Mouse (Mus musculus) forebrain, embryonic 11.5 days (tissue): Measurements from ENCODE around the gene Mrpl22. TPM values are rescaled to one million over a fixed set of nuclear protein-coding genes. Genes with fewer than 3 reads are reported as not detected.
"Not testable (repeated sequence)": the region's sequence is repeated elsewhere in the genome, so short reads cannot be mapped to it uniquely, and the experiment has no call there.

Source experiments
- ATAC-seq: fragments of 200-750 bp; cut with Nextera tagmentation; replicated peaks from 2 replicates; pipeline ENCODE4 v1.8.0; 2017; ENCODE audit warnings: moderate TSS enrichment; ENCODE audit not compliant: low FRiP score
- DNase-seq: peaks from one replicate; pipeline ENCODE4 v3.0.0-alpha.2; 2017; ENCODE audit warnings: low spot score
- H3K27ac ChIP-seq: fragments of 300-500 bp; sonication (generic); 2 replicates; pipeline ENCODE4 v1.5.1; 2014; ENCODE audit warnings: low read depth, low read length
- H3K27me3 ChIP-seq: fragments of 300-500 bp; sonication (generic); 2 replicates; pipeline ENCODE4 v1.6.1; 2014; ENCODE audit warnings: mild to moderate bottlenecking, low read length, mixed read lengths; ENCODE audit not compliant: control insufficient read depth, insufficient read depth
- H3K36me3 ChIP-seq: fragments of 300-500 bp; sonication (generic); 2 replicates; pipeline ENCODE4 v1.6.1; 2014; ENCODE audit warnings: mild to moderate bottlenecking, low read length, moderate library complexity, mixed read lengths; ENCODE audit not compliant: control insufficient read depth, insufficient read depth
- H3K4me1 ChIP-seq: fragments of 300-500 bp; sonication (generic); replicated peaks from 2 replicates; pipeline ENCODE4 v1.6.1; 2014; ENCODE audit warnings: low read length, mixed read lengths; ENCODE audit not compliant: control insufficient read depth, insufficient read depth
- H3K4me2 ChIP-seq: fragments of 300-500 bp; sonication (generic); 2 replicates; pipeline ENCODE4 v1.6.1; 2014; ENCODE audit warnings: low read depth, mild to moderate bottlenecking, low read length, moderate library complexity, mixed read lengths; ENCODE audit not compliant: severe bottlenecking
- H3K4me3 ChIP-seq: fragments of 300-500 bp; sonication (generic); 2 replicates; pipeline ENCODE4 v1.5.1; 2014; ENCODE audit warnings: low read depth, low read length
- H3K9ac ChIP-seq: fragments of 300-500 bp; sonication (generic); 2 replicates; pipeline ENCODE4 v1.6.1; 2014; ENCODE audit warnings: low read length
- H3K9me3 ChIP-seq: fragments of 300-500 bp; sonication (generic); 2 replicates; pipeline ENCODE4 v1.6.1; 2016; ENCODE audit warnings: low read length, mixed read lengths; ENCODE audit not compliant: control insufficient read depth
- WGBS: fragments of 180-500 bp; shearing (Covaris S2); extraction: QIAGEN DNeasy Blood & Tissue Kit; methylation state at CpG from one replicate; pipeline ENCODE4 v1.1.7; 2014; 5-methylcytosine and 5-hydroxymethylcytosine counted together
- polyA plus RNA-seq: library from polyadenylated mRNA; unstranded; fragments of >200 nt; fragmentation: Nextera tagmentation; extraction: Ambion mirVana; gene quantifications from 2 replicates; pipeline ENCODE4 v1.2.1, GENCODE M21; 2014

Mrpl22 gene
- polyA plus RNA-seq, 1 experiment from 2014 or later: 119 TPM

DNA sequence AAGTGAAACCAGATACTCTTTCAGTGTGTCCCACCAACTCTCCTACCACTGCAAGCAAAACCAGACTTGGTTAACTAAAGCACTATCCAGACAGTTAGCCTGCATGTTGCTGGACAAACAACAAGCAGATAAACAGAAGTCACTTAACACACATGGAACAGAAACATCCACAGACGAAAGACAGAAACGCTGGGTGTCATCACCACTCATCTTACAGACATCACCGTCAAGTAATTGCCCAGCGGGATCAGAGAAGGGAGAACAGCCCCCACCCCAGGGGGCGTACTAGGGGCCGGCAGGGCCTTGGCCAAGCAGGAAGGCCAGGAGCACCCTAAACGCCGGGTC lies 3.7 kb upstream of the Mrpl22 start:
- WGBS: 0% methylated on average over 8 of the region's 8 CpGs

DNA sequence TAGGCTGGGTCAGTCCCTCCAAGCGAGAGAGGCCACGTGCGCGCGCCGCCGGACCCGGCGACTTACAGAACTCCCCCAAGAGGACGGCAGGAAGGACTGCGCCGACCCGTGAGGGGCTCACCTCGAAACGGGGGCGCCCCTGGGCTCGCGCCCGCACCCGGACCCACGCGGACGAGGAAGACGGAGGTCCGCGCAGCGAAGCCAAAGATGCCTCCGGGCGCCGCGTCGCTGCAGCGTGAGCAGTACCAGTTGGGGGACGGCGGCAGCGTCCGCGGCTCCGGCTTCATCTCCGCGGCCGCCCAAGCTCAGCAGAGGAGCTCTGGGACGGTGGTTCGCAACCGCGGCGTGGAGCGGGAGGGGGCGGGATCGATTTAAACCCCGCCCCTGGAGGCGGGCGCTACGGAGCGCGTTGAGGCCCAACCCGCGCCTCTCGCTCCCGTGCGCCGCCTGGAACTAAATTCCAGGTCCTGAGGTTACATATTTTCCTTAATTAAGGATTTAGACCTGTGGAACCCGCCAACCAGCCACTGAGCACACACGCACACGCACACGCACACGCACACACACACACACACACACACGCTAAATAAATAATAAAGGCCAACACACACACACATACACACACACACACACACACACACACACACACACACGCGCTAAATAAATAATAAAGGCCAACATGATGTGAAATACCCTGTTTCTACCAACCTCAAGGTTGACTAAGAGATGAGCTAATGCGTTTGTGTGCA lies 3.1 kb upstream of the Mrpl22 start, which contains the start of gene Gemin5:
TSS of gene Gemin5 (minus strand) at position 373 of the 749 bp plus-strand sequence.
- Histone ChIP-seq H3K27me3 (no peaks in the 10 kb centered on the region), H3K4me1 (no peaks in the 10 kb centered on the region), H3K4me3 (peak within 1 kb of the TSS; percentile 81), H3K9me3 (peaks cover 2% of the 10 kb centered on the region; the same call in 1 of the 2 replicates), H3K9ac (peak within 1 kb of the TSS; percentile 78), H3K4me2 (peak within 1 kb of the TSS; percentile 45), H3K27ac (no peak within 1 kb of the TSS), H3K36me3 (peaks cover 4% of the 10 kb centered on the region; the same call in 1 of the 2 replicates)
- ATAC-seq: peak; percentile 81
- WGBS: 1% methylated on average over 71 of the region's 71 CpGs
- DNase-seq: peak; percentile 94

More for the DNA sequence above, 3.7 kb upstream of the Mrpl22 start:
- Histone ChIP-seq H3K36me3 (peaks cover 4% of the 10 kb centered on the region; the same call in 1 of the 2 replicates), H3K9me3 (peaks cover 2% of the 10 kb centered on the region; the same call in 1 of the 2 replicates), H3K4me1 (no peaks in the 10 kb centered on the region), H3K4me3 (peak overlapping the region; percentile 81), H3K27me3 (no peaks in the 10 kb centered on the region), H3K27ac (no peak overlapping the region), H3K4me2 (peak overlapping the region; percentile 45), H3K9ac (peak overlapping the region; percentile 78)
- DNase-seq (no peak), ATAC-seq (no peak)

DNA sequence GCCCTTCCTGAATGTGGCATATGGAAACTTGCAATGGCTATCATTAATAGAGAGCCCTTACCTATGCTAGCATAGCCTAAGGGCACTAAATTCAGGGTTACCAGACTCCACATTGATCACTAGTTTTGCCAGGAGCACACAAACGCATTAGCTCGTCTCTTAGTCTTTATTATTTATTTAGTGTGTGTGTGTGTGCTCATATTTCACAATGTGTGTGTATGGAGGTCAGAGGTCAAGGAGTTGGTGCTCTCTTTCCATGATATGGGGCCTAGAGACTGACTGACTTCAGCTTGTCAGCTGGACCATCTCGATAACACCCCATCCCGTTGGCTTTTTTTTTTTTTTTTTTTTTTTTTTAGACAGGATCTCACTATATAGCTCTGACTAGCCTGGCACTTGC lies 1.8 kb upstream of the Mrpl22 start:
- Histone ChIP-seq H3K4me2 (no peak overlapping the region), H3K9me3 (peaks cover 2% of the 10 kb centered on the region; the same call in 1 of the 2 replicates), H3K9ac (no peak overlapping the region), H3K4me1 (no peaks in the 10 kb centered on the region), H3K4me3 (no peak overlapping the region), H3K27me3 (no peaks in the 10 kb centered on the region), H3K36me3 (peaks cover 4% of the 10 kb centered on the region; the same call in 1 of the 2 replicates), H3K27ac (no peak overlapping the region)
- DNase-seq (no peak), ATAC-seq (no peak)
- 88% methylated on average over 4 of the region's 4 CpGs for WGBS

DNA sequence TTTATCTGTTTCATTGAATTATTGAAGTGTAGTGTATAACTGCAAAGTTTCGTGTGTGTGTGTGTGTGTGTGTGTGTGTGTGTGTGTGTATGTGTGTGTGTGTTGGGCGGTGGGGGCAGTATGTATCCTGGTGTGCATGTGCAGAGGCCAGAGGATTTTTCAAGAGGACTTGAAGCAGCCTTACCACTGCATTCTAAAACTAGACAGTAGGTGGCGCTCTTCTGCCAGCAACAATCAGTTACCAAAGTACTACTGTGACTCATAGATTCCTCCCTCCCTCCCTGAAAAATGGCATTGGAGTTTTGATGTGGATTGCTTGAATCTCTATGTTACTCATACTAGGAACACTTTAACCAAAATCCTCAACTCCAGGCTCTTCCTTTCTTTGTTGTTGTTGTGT lies 8.1 kb downstream of the Mrpl22 start:
- DNase-seq (peak; percentile 75), ATAC-seq (no peak)
- 29% methylated on average over 3 of the region's 3 CpGs for WGBS
- Histone ChIP-seq H3K9ac (no peak overlapping the region), H3K27ac (no peak overlapping the region), H3K36me3 (peaks cover 3% of the 10 kb centered on the region; the same call in 1 of the 2 replicates), H3K9me3 (no peaks in the 10 kb centered on the region), H3K4me3 (no peak overlapping the region), H3K27me3 (no peaks in the 10 kb centered on the region), H3K4me1 (no peaks in the 10 kb centered on the region), H3K4me2 (no peak overlapping the region)

DNA sequence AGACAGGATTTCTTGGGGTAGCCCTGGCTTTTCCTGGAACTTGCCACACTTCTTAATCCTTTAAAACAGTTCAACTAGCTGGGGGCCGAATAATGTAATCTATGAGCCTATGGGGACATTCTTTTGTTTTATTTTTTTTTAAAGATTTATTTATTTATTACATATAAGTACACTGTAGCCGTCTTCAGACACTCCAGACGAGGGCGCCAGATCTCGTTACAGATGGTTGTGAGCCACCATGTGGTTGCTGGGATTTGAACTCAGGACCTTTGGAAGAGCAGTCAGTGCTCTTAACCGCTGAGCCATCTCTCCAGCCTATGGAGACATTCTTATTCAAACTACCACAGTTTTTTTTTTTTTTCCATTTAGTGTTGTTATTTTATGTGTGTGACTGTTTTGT lies 8.5 kb downstream of the Mrpl22 start:
- not testable (repeated sequence) for ATAC-seq, H3K9me3 ChIP-seq, H3K27ac ChIP-seq, DNase-seq, H3K4me1 ChIP-seq, H3K9ac ChIP-seq, H3K4me3 ChIP-seq, H3K27me3 ChIP-seq, H3K4me2 ChIP-seq, H3K36me3 ChIP-seq
- WGBS: 97% methylated on average over 6 of the region's 6 CpGs

DNA sequence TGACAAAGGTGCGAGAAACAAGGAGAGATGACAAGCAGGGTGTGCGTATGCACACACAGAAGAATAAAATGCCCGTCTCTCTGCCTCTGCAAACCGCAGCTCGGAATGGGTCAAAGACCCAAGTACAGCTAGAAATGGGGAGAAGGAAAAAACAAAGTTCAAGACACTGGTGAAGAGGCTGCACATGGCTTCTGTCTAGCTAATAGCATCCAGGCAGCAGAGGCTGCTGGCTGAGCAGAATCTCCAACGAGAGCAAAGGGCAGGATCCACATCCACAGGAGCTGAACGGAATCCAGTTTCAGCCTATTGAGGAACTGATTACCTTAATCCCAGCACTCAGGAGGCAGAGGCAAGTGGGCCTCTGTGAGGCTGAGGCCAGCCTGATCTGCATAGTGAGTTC lies 9.3 kb downstream of the Mrpl22 start:
- Histone ChIP-seq H3K4me3 (no peak overlapping the region), H3K9ac (no peak overlapping the region), H3K4me1 (no peaks in the 10 kb centered on the region), H3K9me3 (no peaks in the 10 kb centered on the region), H3K4me2 (no peak overlapping the region), H3K36me3 (no peaks in the 10 kb centered on the region), H3K27ac (no peak overlapping the region), H3K27me3 (no peaks in the 10 kb centered on the region)
- ATAC-seq: no peak
- WGBS: 90% methylated on average over 7 of the region's 7 CpGs
- no peak for DNase-seq

DNA sequence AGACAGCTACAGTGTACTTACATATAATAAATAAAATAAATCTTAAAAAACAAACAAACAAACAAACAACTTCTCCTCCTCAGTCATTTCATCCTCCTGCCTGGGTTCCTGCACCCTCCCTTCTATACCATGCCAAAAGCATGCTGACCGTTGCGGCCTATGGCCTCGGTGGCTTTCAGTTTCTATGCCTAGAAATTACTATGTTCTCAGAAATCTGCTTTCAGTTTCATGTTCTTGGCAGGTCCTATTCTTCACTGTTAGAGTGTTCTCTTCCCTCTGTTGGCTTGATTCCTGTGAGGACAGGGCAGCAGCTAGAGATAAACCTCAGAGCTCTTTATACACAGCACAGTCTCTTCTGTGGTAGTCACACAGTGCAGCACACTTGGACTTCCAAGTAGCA lies 12.1 kb downstream of the Mrpl22 start:
- WGBS: 98% methylated on average over 3 of the region's 3 CpGs
- H3K4me1 ChIP-seq: no peaks in the 10 kb centered on the region
- no peak overlapping the region for H3K4me3 ChIP-seq
- DNase-seq: no peak
- no peak for ATAC-seq
- no peak overlapping the region for H3K4me2 ChIP-seq
- no peak overlapping the region for H3K27ac ChIP-seq
- H3K9me3 ChIP-seq: no peaks in the 10 kb centered on the region
- no peak overlapping the region for H3K9ac ChIP-seq
- no peaks in the 10 kb centered on the region for H3K27me3 ChIP-seq
- no peaks in the 10 kb centered on the region for H3K36me3 ChIP-seq

DNA sequence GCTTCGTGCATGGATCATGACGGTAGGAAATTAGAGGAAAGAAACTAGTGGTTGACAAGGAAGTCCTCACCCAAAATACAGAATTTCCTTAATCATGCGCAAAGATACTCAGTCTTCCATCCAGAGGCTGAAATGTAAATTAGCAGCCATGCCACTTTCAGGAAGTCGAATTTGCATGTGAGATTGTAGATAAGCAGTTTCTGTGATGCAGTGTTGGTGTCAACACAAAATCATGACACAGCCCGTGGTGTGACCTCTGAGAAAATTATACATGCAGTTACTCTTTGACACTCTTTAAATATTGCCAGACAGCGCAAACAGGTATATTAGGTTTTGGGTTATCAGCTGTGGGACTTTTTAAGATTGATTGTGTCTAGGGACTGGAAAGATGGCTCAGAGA lies 18.2 kb downstream of the Mrpl22 start:
- Histone ChIP-seq H3K4me2 (no peak overlapping the region), H3K27me3 (no peaks in the 10 kb centered on the region), H3K27ac (no peak overlapping the region), H3K4me1 (no peaks in the 10 kb centered on the region), H3K9me3 (no peaks in the 10 kb centered on the region), H3K36me3 (no peaks in the 10 kb centered on the region), H3K9ac (no peak overlapping the region), H3K4me3 (no peak overlapping the region)
- no peak for DNase-seq
- WGBS: 93% methylated on average over 6 of the region's 6 CpGs
- ATAC-seq: no peak

DNA sequence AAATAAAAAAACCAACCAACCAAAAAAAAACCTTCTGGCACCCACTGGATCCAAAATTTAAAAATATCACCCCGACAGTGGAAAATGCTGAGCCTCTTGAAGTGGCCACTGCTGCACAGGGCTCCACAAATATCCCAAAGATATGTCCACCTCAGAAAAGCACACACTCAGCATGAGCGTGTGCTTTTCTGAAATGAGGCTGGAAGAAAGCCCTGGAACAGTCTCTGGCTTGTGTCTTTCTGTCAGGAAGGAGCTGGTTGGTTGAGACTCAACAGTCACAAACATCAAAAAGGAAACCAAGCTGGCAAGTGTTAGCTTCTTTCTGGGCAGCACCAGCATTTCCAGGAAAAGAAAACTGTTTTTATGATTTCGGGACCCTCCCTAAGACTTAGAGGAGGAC lies 21.9 kb downstream of the Mrpl22 start:
- H3K27me3 ChIP-seq: no peaks in the 10 kb centered on the region
- no peaks in the 10 kb centered on the region for H3K4me1 ChIP-seq
- 85% methylated on average over 3 of the region's 3 CpGs for WGBS
- DNase-seq (no peak), ATAC-seq (no peak)
- no peak overlapping the region for H3K4me3 ChIP-seq
- no peaks in the 10 kb centered on the region for H3K36me3 ChIP-seq
- H3K9me3 ChIP-seq: no peaks in the 10 kb centered on the region
- no peak overlapping the region for H3K4me2 ChIP-seq
- H3K9ac ChIP-seq: no peak overlapping the region
- H3K27ac ChIP-seq: no peak overlapping the region
